ENCODE assay signal across 11 mouse cellular contexts in the genomic region with DNA sequence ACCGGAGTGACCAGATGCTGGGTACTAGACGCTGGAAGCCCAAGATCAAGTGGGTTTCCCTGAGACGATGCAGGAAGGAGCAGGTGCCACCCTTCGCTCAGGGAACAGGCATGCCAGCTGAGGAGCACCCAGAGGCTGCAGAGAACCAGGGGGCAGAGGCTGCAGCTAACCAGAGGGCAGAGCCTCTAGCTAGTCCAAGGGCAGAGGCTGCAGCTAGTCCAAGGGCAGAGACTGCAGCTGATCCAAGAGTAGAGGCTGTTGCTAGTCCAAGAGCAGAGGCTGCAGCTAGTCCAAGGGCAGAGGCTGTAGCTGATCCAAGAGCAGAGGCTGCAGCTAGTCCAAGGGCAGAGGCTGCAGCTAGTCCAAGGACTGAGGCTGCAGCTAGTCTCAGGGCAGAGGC. TPM values are rescaled to one million over a fixed set of nuclear protein-coding genes. Genes with fewer than 3 reads are reported as not detected.
DNase-seq lines count a peak whose midpoint lies in the region; ATAC-seq lines count a peak whose summit lies in the region.
"Had no signal": no experiment of that assay in that cellular context is flagged by ENCODE, and none has a peak within 500 bp of the region (broad histone marks: within the 10 kb centered on the region; RNA-seq: fewer than 3 reads in every experiment).

No protein-coding gene starts in this region.

- ATAC-seq in hindbrain, embryonic 11.5 days (ENCODE audit: low FRiP score): no peak
- no peak for ATAC-seq in embryonic facial prominence, embryonic 14.5 days (ENCODE audit: low read depth)
- ATAC-seq in intestine, embryonic 14.5 days (replicated peaks; ENCODE audit: low FRiP score, low TSS enrichment, low read depth): no peak
- ATAC-seq in midbrain, embryonic 14.5 days (ENCODE audit: low FRiP score, low TSS enrichment): no peak
- ATAC-seq: inflammation-experienced regulatory T-cells, adult 6 months had no signal

- no peak overlapping the region for H3K4me2 ChIP-seq in hindbrain, embryonic 11.5 days (replicated peaks; ENCODE audit: low read depth, low read length)
- H3K4me2 ChIP-seq in embryonic facial prominence, embryonic 14.5 days (ENCODE audit: low read depth, low read length): peak overlapping the region; percentile 82
- peak overlapping the region; percentile 91 for H3K4me2 ChIP-seq in intestine, embryonic 14.5 days (ENCODE audit: low read length)
- peak overlapping the region; percentile 49 for H3K4me2 ChIP-seq in midbrain, embryonic 14.5 days (ENCODE audit: low read length)

- WGBS in hindbrain, embryonic 10.5 days: 96% methylated on average over 4 of the region's 4 CpGs
- 95% methylated on average over 4 of the region's 4 CpGs for WGBS in hindbrain, embryonic 11.5 days
- WGBS in embryonic facial prominence, embryonic 14.5 days: 88% methylated on average over 4 of the region's 4 CpGs
- 81% methylated on average over 4 of the region's 4 CpGs for WGBS in intestine, embryonic 14.5 days
- WGBS in midbrain, embryonic 14.5 days: 84% methylated on average over 4 of the region's 4 CpGs

- peak overlapping the region; percentile 92 for H3K27ac ChIP-seq in hindbrain, embryonic 10.5 days
- no peak overlapping the region for H3K27ac ChIP-seq in hindbrain, embryonic 11.5 days (ENCODE audit: low read depth, low read length)
- no peak overlapping the region for H3K27ac ChIP-seq in embryonic facial prominence, embryonic 14.5 days (replicated peaks; ENCODE audit: low read depth, low read length)
- H3K27ac ChIP-seq in intestine, embryonic 14.5 days (ENCODE audit: low read depth): no peak overlapping the region
- no peak overlapping the region for H3K27ac ChIP-seq in midbrain, embryonic 14.5 days (replicated peaks; ENCODE audit: low read depth, low read length)

- DNase-seq in hindbrain, embryonic 10.5 days (ENCODE audit: low spot score): no peak
- no peak for DNase-seq in hindbrain, embryonic 11.5 days (ENCODE audit: low spot score)
- no peak for DNase-seq in embryonic facial prominence, embryonic 14.5 days (ENCODE audit: low spot score)
- no peak for DNase-seq in intestine, embryonic 14.5 days (ENCODE audit: low spot score)
- no peak for DNase-seq in midbrain, embryonic 14.5 days
- DNase-seq in testis, postnatal 10 days (ENCODE audit: low spot score): no peak
- no peak for DNase-seq in cerebellum, adult 11 months
- DNase-seq in gastrocnemius, postnatal 10 days: no peak
- DNase-seq: adrenal gland, postnatal 14 days; lung, adult 18-20 months had no signal

- H3K4me1 ChIP-seq in hindbrain, embryonic 10.5 days (replicated peaks): peaks cover 58% of the 10 kb centered on the region
- peaks cover 8% of the 10 kb centered on the region; the same call in 1 of the 2 replicates for H3K4me1 ChIP-seq in hindbrain, embryonic 11.5 days (replicated peaks; ENCODE audit: control insufficient read depth, insufficient read depth, low read length)
- peaks cover 46% of the 10 kb centered on the region for H3K4me1 ChIP-seq in embryonic facial prominence, embryonic 14.5 days (ENCODE audit: control insufficient read depth, insufficient read depth, low read length)
- peaks cover 48% of the 10 kb centered on the region for H3K4me1 ChIP-seq in intestine, embryonic 14.5 days (replicated peaks; ENCODE audit: control insufficient read depth, insufficient read depth, low read length)
- H3K4me1 ChIP-seq in midbrain, embryonic 14.5 days (ENCODE audit: control insufficient read depth, insufficient read depth, low read length): peaks cover 27% of the 10 kb centered on the region

- H3K27me3 ChIP-seq in hindbrain, embryonic 10.5 days (ENCODE audit: insufficient read depth, poor library complexity, severe bottlenecking): peaks cover 5% of the 10 kb centered on the region; the same call in 1 of the 2 replicates
- no peaks in the 10 kb centered on the region for H3K27me3 ChIP-seq in hindbrain, embryonic 11.5 days (ENCODE audit: control insufficient read depth, insufficient read depth, low read length)
- no peaks in the 10 kb centered on the region for H3K27me3 ChIP-seq in embryonic facial prominence, embryonic 14.5 days (replicated peaks; ENCODE audit: control insufficient read depth, insufficient read depth, low read length)
- no peaks in the 10 kb centered on the region for H3K27me3 ChIP-seq in intestine, embryonic 14.5 days (replicated peaks; ENCODE audit: control insufficient read depth, insufficient read depth, low read length)
- no peaks in the 10 kb centered on the region for H3K27me3 ChIP-seq in midbrain, embryonic 14.5 days (ENCODE audit: control insufficient read depth, insufficient read depth, low read length)

- peak overlapping the region; percentile 66 for H3K4me3 ChIP-seq in hindbrain, embryonic 10.5 days
- no peak overlapping the region for H3K4me3 ChIP-seq in hindbrain, embryonic 11.5 days (ENCODE audit: low read depth, low read length)
- peak overlapping the region; percentile 69 for H3K4me3 ChIP-seq in embryonic facial prominence, embryonic 14.5 days (ENCODE audit: low read depth, low read length)
- H3K4me3 ChIP-seq in intestine, embryonic 14.5 days (ENCODE audit: low read depth, low read length): peak overlapping the region; percentile 93
- 0 out of 2 replicates have a peak overlapping the region, but pooled peaks have one; percentile 33 for H3K4me3 ChIP-seq in midbrain, embryonic 14.5 days (replicated peaks; ENCODE audit: low read depth, low read length)

- H3K36me3 ChIP-seq in hindbrain, embryonic 10.5 days: peaks cover 47% of the 10 kb centered on the region
- H3K36me3 ChIP-seq in hindbrain, embryonic 11.5 days (ENCODE audit: control insufficient read depth, insufficient read depth, low read length): no peaks in the 10 kb centered on the region
- peaks cover 37% of the 10 kb centered on the region for H3K36me3 ChIP-seq in embryonic facial prominence, embryonic 14.5 days (ENCODE audit: control insufficient read depth, insufficient read depth, low read length)
- H3K36me3 ChIP-seq in intestine, embryonic 14.5 days (ENCODE audit: control insufficient read depth, insufficient read depth, low read length): peaks cover 40% of the 10 kb centered on the region
- H3K36me3 ChIP-seq in midbrain, embryonic 14.5 days (ENCODE audit: control insufficient read depth, insufficient read depth, low read length): no peaks in the 10 kb centered on the region

- peaks cover 4% of the 10 kb centered on the region; the same call in 1 of the 2 replicates for H3K9me3 ChIP-seq in hindbrain, embryonic 10.5 days
- H3K9me3 ChIP-seq in hindbrain, embryonic 11.5 days (ENCODE audit: control insufficient read depth, low read length): no peaks in the 10 kb centered on the region
- no peaks in the 10 kb centered on the region for H3K9me3 ChIP-seq in embryonic facial prominence, embryonic 14.5 days (ENCODE audit: control insufficient read depth, low read length)
- no peaks in the 10 kb centered on the region for H3K9me3 ChIP-seq in intestine, embryonic 14.5 days (ENCODE audit: control insufficient read depth, low read length)
- H3K9me3 ChIP-seq in midbrain, embryonic 14.5 days (ENCODE audit: control insufficient read depth, low read length): no peaks in the 10 kb centered on the region

- no peak overlapping the region for H3K9ac ChIP-seq in hindbrain, embryonic 11.5 days (ENCODE audit: low read depth, low read length)
- H3K9ac ChIP-seq in embryonic facial prominence, embryonic 14.5 days (ENCODE audit: low read depth, low read length): peak overlapping the region; percentile 85
- H3K9ac ChIP-seq in intestine, embryonic 14.5 days (ENCODE audit: low read length): peak overlapping the region; percentile 85; the same call in 1 of the 2 replicates
- no peak overlapping the region for H3K9ac ChIP-seq in midbrain, embryonic 14.5 days (replicated peaks; ENCODE audit: low read length)

RNA-seq across cellular contexts. Expression of a gene that starts 2.8 kb away (rescaled TPM):
- polyA plus RNA-seq in hindbrain, embryonic 10.5 days (2016; fragmentation: Nextera tagmentation; extraction: Ambion mirVana): 7.3 and 13.5 TPM in 2 replicates
- polyA plus RNA-seq in hindbrain, embryonic 11.5 days (2014; fragmentation: Nextera tagmentation; extraction: Ambion mirVana): 6.2 and 11.0 TPM in 2 replicates
- polyA plus RNA-seq in embryonic facial prominence, embryonic 14.5 days (2014; fragmentation: Nextera tagmentation; extraction: Ambion mirVana): 24.7 and 26.0 TPM in 2 replicates
- 24.1 and 26.0 TPM in 2 replicates for polyA plus RNA-seq in intestine, embryonic 14.5 days (2014; fragmentation: Nextera tagmentation; extraction: Ambion mirVana)
- 3.1 and 4.5 TPM in 2 replicates for polyA plus RNA-seq in midbrain, embryonic 14.5 days (2014; fragmentation: Nextera tagmentation; extraction: Ambion mirVana)
- 10 to 100 TPM; 10.7 to 13.3 TPM for total RNA-seq in gastrocnemius, postnatal 10 days (2021)

RNA-seq across cellular contexts. Expression of a gene that starts 12.5 kb away (rescaled TPM):
- polyA plus RNA-seq in hindbrain, embryonic 10.5 days (2016; fragmentation: Nextera tagmentation; extraction: Ambion mirVana): 0.91 and 0.93 TPM in 2 replicates
- 1.5 and 1.7 TPM in 2 replicates for polyA plus RNA-seq in hindbrain, embryonic 11.5 days (2014; fragmentation: Nextera tagmentation; extraction: Ambion mirVana)
- polyA plus RNA-seq in embryonic facial prominence, embryonic 14.5 days (2014; fragmentation: Nextera tagmentation; extraction: Ambion mirVana): 0.24 and 0.38 TPM in 2 replicates
- polyA plus RNA-seq in intestine, embryonic 14.5 days (2014; fragmentation: Nextera tagmentation; extraction: Ambion mirVana): 0.51 and 0.62 TPM in 2 replicates
- 6.4 and 8.7 TPM in 2 replicates for polyA plus RNA-seq in midbrain, embryonic 14.5 days (2014; fragmentation: Nextera tagmentation; extraction: Ambion mirVana)
- under 1 TPM in 1 of 2 experiments, not detected in 1; 0.16 TPM for total RNA-seq in gastrocnemius, postnatal 10 days (2021)

RNA-seq across cellular contexts. Expression of a gene that starts 32.4 kb away (rescaled TPM):
- polyA plus RNA-seq in hindbrain, embryonic 10.5 days (2016; fragmentation: Nextera tagmentation; extraction: Ambion mirVana): 126 and 136 TPM in 2 replicates
- polyA plus RNA-seq in hindbrain, embryonic 11.5 days (2014; fragmentation: Nextera tagmentation; extraction: Ambion mirVana): 96.9 and 97.3 TPM in 2 replicates
- polyA plus RNA-seq in embryonic facial prominence, embryonic 14.5 days (2014; fragmentation: Nextera tagmentation; extraction: Ambion mirVana): 99.0 and 107 TPM in 2 replicates
- 101 and 103 TPM in 2 replicates for polyA plus RNA-seq in intestine, embryonic 14.5 days (2014; fragmentation: Nextera tagmentation; extraction: Ambion mirVana)
- polyA plus RNA-seq in midbrain, embryonic 14.5 days (2014; fragmentation: Nextera tagmentation; extraction: Ambion mirVana): 112 and 118 TPM in 2 replicates
- 10 to 100 TPM; 54.1 to 69.8 TPM for total RNA-seq in gastrocnemius, postnatal 10 days (2021)

RNA-seq across cellular contexts. Expression of a gene that starts 35.9 kb away (rescaled TPM):
- polyA plus RNA-seq in hindbrain, embryonic 10.5 days (2016; fragmentation: Nextera tagmentation; extraction: Ambion mirVana): 5.8 and 12.7 TPM in 2 replicates
- polyA plus RNA-seq in hindbrain, embryonic 11.5 days (2014; fragmentation: Nextera tagmentation; extraction: Ambion mirVana): 17.6 and 19.5 TPM in 2 replicates
- polyA plus RNA-seq in embryonic facial prominence, embryonic 14.5 days (2014; fragmentation: Nextera tagmentation; extraction: Ambion mirVana): 2.1 and 2.3 TPM in 2 replicates
- polyA plus RNA-seq in intestine, embryonic 14.5 days (2014; fragmentation: Nextera tagmentation; extraction: Ambion mirVana): 3.7 and 4.1 TPM in 2 replicates
- 60.8 and 69.8 TPM in 2 replicates for polyA plus RNA-seq in midbrain, embryonic 14.5 days (2014; fragmentation: Nextera tagmentation; extraction: Ambion mirVana)
- total RNA-seq in gastrocnemius, postnatal 10 days (2021): under 1 TPM; 0.16 to 0.21 TPM
- polyA plus RNA-seq: inflammation-experienced regulatory T-cells, adult 6 months had no signal

RNA-seq across cellular contexts. Expression of a gene that starts 50.9 kb away (rescaled TPM):
- polyA plus RNA-seq in hindbrain, embryonic 10.5 days (2016; fragmentation: Nextera tagmentation; extraction: Ambion mirVana): 4.0 and 12.2 TPM in 2 replicates
- polyA plus RNA-seq in hindbrain, embryonic 11.5 days (2014; fragmentation: Nextera tagmentation; extraction: Ambion mirVana): 7.8 and 11.0 TPM in 2 replicates
- polyA plus RNA-seq in embryonic facial prominence, embryonic 14.5 days (2014; fragmentation: Nextera tagmentation; extraction: Ambion mirVana): 20.9 and 21.9 TPM in 2 replicates
- 4.1 and 5.3 TPM in 2 replicates for polyA plus RNA-seq in intestine, embryonic 14.5 days (2014; fragmentation: Nextera tagmentation; extraction: Ambion mirVana)
- 115 and 116 TPM in 2 replicates for polyA plus RNA-seq in midbrain, embryonic 14.5 days (2014; fragmentation: Nextera tagmentation; extraction: Ambion mirVana)
- 10 to 100 TPM; 20.6 to 24.5 TPM for total RNA-seq in gastrocnemius, postnatal 10 days (2021)
- polyA plus RNA-seq: inflammation-experienced regulatory T-cells, adult 6 months had no signal

Comparison
In these comparisons a context has a peak if more than half of its experiments do, and no peak if none do; other contexts are left out.
1. H3K9ac ChIP-seq: peak in embryonic facial prominence, embryonic 14.5 days (single experiment) and intestine, embryonic 14.5 days (single experiment); none in hindbrain, embryonic 11.5 days (single experiment) and midbrain, embryonic 14.5 days (single experiment).